Mouse (Mus musculus) adrenal gland, postnatal 36 days (tissue): ENCODE results near the gene 1700066M21Rik. TPM values are rescaled to one million over a fixed set of nuclear protein-coding genes. Genes with fewer than 3 reads are reported as not detected.
A peak's percentile ranks its signal among the peaks of the same experiment; 100 is the strongest.

Experiments
- DNase-seq, 2 experiments: peaks; one replicate each; pipeline ENCODE4 v3.0.0; 2021; ENCODE audit warnings: mixed read lengths in 1 of 2
- total RNA-seq, 2 experiments: library from RNA; stranded (reverse); gene quantifications; 2 replicates each; pipeline ENCODE4 v1.2.3; 2021

1700066M21Rik gene
- total RNA-seq, 2 experiments from 2014 or later = 7.0 to 8.4 TPM

GRCm38 (mm10) chr1:57392417-57392816, 15.0 kb downstream of the 1700066M21Rik start:
- DNase-seq = no peak

GRCm38 (mm10) chr1:57394051-57394450, 16.6 kb downstream of the 1700066M21Rik start:
- DNase-seq = peak; percentile 45 to 72

- DNase-seq = no peak
Observed at GRCm38 (mm10) chr1:57400321-57400720, 22.9 kb downstream of the 1700066M21Rik start.

GRCm38 (mm10) chr1:57400877-57401276, 23.5 kb downstream of the 1700066M21Rik start:
- DNase-seq = no peak

GRCm38 (mm10) chr1:57402116-57402515, 24.7 kb downstream of the 1700066M21Rik start:
- no peak for DNase-seq

- DNase-seq = peak; percentile 83
Observed at GRCm38 (mm10) chr1:57406187-57407151, 29.0 kb downstream of the 1700066M21Rik start, which contains the start of the genes Maip1 and Tyw5. Gene Maip1, plus strand, starts transcription at chr1:57406328. Gene Tyw5, minus strand, starts transcription at chr1:57407101.

- DNase-seq = no peak
Observed at GRCm38 (mm10) chr1:57408994-57409393, 31.6 kb downstream of the 1700066M21Rik start.

GRCm38 (mm10) chr1:57413397-57413796, 36.0 kb downstream of the 1700066M21Rik start:
- DNase-seq = no peak

GRCm38 (mm10) chr1:57423696-57424095, 46.3 kb downstream of the 1700066M21Rik start:
- peak in 1 of 2 experiments; percentile 22 for DNase-seq

- peak; percentile 83 to 91 for DNase-seq
Observed at GRCm38 (mm10) chr1:57428368-57429308, 51.2 kb downstream of the 1700066M21Rik start.

- DNase-seq = peak in 1 of 2 experiments; percentile 14
Observed at GRCm38 (mm10) chr1:57429786-57430483, 52.5 kb downstream of the 1700066M21Rik start.

- DNase-seq = no peak
Observed at GRCm38 (mm10) chr1:57433141-57433540, 55.7 kb downstream of the 1700066M21Rik start.

Other genes starting within 250 kb of the 1700066M21Rik start
- 10 to 100 TPM; 10.9 to 12.4 TPM for gene Maip1, start 28.7 kb downstream of the 1700066M21Rik start, total RNA-seq
- 10 to 100 TPM; 18.1 to 18.3 TPM for gene Tyw5, start 29.5 kb downstream of the 1700066M21Rik start, total RNA-seq